Mouse (Mus musculus) layer of hippocampus, postnatal 36 days (tissue): ENCODE results near the gene Exosc6. TPM values are rescaled to one million over a fixed set of nuclear protein-coding genes. Genes with fewer than 3 reads are reported as not detected.
"Not testable (repeated sequence)": the region's sequence is repeated elsewhere in the genome, so short reads cannot be mapped to it uniquely, and the experiment has no call there.

Experiments
- DNase-seq, 2 experiments: peaks; one replicate each; pipeline ENCODE4 v3.0.0; 2022
- total RNA-seq, 2 experiments: library from RNA; stranded (reverse); gene quantifications; 2 replicates each; pipeline ENCODE4 v1.2.3; 2021

The Exosc6 gene
- total RNA-seq, result not detected

GRCm38 (mm10) chr8:111056158-111056663 lies at the start of gene Exosc6:
Exosc6 (plus strand) TSS chr8:111056339.
- peak; percentile 90 to 91 for DNase-seq

DNA sequence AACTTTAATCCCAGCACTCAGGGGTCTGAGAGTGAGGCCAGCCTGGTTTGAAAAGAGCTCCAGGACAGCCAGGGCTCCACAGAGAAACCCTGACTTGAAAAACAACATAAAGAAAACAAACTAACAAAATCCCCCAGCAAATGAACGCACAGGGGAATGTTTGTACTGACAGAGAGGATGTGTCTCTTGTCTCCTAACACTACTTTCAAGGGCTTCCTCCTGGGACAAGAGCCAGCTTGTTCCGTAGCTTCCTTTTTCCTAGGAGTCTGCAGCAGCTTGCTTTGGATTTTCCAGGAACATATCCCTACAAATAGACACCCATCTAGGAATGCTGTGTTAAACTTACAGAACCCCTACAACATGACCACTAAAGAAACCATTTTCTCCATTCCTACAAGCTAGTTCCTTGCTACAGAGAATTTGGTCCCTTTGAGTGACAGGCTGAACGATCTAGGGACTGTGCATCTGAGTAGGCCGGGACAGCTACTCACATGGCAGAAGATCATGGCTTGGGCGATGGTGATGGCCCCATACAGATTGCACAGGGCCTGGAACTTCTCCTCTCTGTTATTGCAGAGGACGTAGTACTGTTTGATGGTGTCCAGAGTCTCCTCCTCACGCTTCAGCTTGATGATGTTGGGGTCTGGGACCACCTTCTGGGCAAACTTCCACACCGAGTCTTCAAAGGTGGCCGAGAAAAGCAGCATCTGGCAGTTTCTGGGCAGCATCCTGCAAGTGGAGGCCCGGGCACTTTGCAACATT lies 45.7 kb upstream of the Exosc6 start:
- not testable (repeated sequence) for DNase-seq

DNA sequence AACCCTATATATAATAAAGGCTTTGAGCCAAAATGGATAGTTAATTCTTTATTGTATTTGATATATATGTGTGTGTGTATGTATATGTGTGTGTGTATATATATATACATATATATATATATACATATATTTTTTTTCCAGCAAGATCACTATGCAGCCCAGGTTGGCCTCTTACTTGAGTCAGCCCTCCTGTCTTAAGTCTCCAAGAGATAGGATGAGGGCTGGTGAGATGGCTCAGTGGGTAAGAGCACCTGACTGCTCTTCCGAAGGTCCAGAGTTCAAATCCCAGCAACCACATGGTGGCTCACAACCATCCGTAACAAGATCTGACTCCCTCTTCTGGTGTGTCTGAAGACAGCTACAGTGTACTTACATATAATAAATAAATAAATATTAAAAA lies 29.5 kb upstream of the Exosc6 start:
- DNase-seq, result not testable (repeated sequence)

- peak; percentile 87 to 90 for DNase-seq
Measured at GRCm38 (mm10) chr8:111027391-111027937, 28.7 kb upstream of the Exosc6 start.

DNA sequence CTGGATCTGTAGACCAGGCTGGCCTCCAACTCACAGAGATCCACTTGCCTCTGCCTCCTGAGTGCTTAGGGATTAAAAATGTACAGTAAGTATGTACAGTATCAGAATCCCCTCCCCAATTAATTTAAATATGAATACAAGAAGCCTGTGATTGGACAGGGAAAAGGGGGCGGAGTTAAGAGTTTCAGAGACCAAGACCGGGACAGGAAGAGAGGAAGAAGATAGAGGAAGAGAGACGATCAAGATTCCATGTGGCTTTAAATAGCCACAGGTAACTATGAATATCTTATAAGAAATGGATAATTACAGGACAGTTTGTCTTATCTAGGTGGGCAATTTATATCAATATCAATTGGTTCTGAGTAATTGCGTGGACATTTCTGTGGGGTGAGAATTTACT lies 26.6 kb upstream of the Exosc6 start:
- DNase-seq, result no peak

DNA sequence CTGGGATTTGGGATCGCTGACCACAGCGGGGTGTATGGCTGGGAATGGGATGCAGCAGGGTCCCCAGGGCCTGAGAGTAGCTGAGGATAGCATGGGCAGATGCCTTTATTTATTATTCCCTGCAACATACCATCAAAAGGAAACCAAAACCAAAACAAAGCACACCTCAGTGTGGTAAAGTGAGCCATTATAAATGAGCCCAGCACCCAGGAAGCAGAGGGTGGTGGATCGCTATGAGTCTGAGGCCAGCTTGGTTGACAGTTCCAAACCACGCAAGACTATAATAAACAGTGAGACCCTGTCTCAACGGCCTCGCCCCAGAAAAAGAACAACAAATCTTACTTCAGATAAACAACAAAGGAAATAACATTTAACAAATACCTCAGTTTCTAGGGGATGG lies 26.1 kb upstream of the Exosc6 start:
- DNase-seq, result no peak

DNA sequence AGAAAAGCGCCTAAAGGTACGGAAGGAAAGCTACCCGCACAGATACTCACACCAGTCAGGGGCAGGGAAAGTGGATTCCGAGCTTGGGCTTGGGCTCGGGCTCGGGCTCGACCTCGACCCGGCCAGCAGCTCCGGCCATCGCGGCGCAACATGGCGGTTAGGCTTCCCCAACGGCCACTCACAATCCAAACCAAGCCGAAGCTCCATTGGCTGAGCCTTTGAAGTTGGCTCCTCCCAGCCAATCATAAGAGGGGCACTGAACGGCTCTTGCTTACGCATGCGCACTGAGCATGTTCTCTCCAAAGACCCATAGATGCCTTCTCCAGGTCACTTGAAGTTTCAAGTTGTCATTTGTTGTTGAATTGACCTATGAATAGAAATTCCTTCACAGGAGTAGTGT lies 24.6 kb upstream of the Exosc6 start, which contains the start of gene Ddx19b:
Ddx19b (minus strand) TSS at position 180 of the 400 bp plus-strand sequence.
- no peak for DNase-seq

GRCm38 (mm10) chr8:111032916-111033315 lies 23.2 kb upstream of the Exosc6 start, which contains the start of gene Aars:
Aars (plus strand) TSS chr8:111033144.
- no peak for DNase-seq

DNA sequence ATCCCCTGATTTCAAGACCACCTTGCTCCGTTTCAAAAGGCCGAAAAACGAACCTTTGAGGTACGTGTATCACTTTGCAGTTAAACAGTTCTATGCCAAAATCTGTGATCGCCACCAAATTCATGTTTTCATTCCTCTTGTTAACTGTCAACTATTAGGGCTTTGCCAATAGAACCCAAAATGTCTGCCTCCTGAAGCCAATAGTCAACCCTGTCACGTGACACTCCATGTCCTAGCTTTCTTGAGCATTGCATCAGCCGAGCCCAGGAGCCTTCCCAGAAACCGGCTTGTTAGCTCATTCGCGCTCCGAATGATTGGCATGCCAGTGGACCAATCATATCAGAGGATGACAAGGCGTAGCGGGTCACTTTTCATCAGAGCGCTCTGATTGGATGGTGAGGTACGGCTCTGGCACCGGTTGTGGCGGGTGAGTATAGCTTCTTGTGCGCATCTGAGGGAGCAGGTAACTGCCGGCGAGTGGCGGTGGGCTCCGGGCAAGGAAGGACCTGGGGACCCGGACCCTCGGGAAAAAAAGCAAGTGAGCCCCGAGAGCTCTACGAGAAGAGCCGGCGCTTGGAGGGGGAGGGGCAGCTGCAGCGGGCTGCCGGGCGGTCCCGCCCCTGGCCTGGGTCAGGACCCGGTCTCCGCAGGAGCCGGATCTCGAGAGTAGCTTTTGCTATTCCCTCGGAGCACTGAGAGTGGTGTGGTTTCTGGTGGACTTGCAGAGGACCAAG lies 22.5 kb upstream of the Exosc6 start:
- peak; percentile 96 to 97 for DNase-seq

- no peak for DNase-seq
Measured at GRCm38 (mm10) chr8:111034276-111034675, 21.9 kb upstream of the Exosc6 start.

- no peak for DNase-seq
Measured at GRCm38 (mm10) chr8:111036591-111036990, 19.5 kb upstream of the Exosc6 start.

- DNase-seq, result no peak
Measured at GRCm38 (mm10) chr8:111042546-111042945, 13.6 kb upstream of the Exosc6 start.

DNA sequence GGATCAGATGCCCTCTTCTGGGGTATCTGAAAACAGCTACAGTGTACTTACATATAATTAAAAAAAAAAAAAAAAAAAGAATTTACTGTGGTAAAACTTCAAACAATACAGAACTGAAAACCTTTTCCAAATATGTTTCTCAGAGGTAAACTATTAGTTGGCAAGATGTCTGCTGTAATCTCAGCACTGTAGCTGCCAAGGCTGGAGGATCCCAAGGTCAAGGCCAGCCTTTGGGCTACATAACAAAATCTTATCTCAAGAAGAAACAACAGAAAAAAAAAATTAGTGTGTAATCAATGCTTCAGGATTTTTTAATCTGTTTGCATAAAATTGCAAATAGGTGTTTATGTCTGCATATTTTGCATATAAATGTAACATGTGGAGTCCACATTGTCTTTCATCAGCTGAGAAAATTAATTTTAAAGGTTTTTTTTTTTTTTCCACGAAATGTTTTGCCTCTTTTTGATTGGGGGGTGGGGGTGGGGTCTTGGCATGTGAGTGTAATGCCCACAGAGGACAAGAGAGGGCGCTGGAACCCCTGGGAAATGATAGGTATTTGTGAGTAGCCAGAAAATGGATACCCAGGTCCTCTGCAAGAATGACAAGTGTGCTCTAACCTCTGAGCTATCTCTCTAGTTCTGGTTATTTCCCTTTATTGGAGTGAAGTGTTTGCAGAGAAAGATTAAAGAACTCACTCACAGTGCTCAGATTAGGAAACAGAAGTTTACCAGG lies 12.0 kb upstream of the Exosc6 start:
- DNase-seq, result no peak

DNA sequence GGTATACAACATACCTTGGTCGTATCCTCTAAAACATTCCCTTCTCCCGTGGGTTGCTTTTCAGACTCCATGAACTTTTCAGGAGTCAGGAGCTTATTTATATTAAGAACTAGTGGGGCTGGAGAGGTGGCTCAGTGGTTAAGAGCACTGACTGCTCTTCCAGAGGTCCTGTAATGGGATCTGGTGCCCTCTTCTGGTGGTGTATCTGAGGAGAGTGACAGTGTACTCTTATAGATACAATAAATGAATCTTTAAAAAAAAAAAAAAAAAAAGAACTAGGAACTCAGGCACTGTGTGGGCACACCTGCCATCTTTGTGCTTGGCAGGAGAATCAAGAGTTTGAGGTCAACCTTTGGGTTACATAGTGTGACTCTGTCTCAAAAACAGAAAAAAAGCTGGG lies 7.4 kb upstream of the Exosc6 start:
- no peak for DNase-seq

DNA sequence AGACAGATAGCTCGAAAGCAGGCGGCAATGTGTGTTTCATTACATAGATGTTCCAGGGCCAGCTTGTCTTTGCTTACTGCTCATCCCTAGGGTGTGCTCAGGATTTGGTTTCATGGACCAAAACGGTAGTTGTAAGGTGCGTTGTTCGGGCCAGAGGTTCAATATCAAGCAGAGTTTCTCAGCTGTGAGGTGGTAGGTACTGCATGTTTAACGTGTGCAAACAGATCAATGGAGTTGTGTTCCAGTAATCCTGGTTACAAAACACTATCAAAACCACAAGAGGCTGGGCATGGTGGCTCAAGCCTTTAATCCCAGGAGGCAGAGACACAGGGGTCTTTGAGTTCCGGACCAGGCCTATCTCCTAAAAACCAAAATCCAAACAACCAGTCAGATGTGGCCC lies 7.0 kb upstream of the Exosc6 start:
- DNase-seq, result no peak

- no peak for DNase-seq
Measured at GRCm38 (mm10) chr8:111053827-111054518, 2.2 kb upstream of the Exosc6 start.

DNA sequence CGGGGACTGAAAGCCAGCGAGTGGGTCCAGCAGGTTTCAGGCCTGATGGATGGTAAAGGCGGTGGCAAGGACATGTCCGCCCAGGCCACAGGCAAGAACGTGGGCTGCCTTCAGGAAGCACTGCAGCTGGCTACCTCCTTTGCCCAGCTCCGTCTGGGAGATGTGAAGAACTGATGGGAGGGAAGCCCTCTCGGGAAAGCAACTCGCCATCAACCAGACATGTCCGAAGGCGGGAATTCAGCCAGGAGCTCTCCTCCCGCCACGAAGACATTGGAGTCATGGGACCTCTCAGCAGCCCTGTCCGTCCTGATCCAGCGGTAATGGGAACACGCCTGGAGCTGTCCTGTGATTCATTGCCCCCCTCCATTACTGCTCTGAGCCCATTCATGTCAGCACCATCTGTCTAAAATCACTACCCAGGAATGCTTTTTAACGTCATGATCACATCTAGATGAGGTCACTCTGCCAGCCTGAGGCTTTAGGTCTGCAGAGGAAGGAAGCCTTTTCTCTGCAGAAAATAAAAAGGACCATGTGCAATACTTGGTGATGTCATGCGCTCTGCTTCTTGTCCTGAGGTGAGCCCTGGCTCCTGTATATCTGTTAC lies 1.0 kb upstream of the Exosc6 start:
- DNase-seq, result no peak

GRCm38 (mm10) chr8:111055661-111056060 lies 478 bp upstream of the Exosc6 start:
- DNase-seq, result no peak

DNA sequence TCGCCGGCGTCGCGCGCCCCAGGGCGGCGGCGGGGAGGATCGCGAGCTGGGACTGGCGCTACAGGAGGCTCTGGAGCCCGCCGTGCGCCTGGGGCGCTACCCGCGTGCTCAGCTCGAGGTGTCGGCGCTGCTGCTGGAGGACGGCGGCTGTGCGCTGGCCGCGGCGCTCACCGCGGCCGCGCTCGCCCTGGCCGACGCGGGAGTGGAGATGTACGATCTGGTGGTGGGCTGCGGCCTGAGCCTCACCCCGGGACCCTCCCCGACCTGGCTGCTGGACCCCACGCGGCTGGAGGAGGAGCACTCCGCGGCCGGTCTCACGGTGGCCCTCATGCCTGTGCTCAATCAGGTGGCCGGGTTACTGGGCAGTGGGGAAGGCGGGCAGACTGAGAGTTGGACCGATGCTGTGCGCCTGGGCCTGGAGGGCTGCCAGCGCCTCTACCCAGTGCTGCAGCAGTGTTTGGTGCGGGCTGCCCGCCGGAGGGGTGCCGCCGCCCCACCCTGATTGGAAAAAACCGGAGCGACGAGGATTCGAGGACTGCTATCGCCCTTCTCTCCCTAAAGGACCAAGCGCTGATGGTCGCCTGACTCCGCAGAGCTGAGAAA lies 653 bp downstream of the Exosc6 start:
- DNase-seq, result peak; percentile 22 to 45

GRCm38 (mm10) chr8:111058946-111059572 lies 2.9 kb downstream of the Exosc6 start:
- DNase-seq, result no peak

DNA sequence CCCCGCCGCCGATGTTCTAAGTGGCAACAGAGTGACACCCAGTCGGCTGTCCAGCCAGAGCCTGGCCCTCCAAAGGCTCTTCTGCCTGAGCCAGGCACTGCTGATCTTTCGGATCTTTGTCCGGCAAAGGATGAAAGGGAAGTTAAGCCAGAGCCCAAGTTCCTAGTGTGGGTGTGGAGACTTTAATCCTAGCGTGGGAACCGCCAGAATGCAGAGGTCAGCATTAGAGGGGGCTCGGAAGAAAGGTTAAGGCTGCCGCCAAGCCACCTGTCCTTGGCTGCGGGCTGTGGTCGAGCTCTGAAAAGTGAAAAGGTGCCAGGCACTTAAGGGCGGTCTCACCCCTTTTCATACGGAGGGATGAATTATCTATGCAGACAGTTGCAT lies 5.5 kb downstream of the Exosc6 start:
- no peak for DNase-seq
